Mouse (Mus musculus): Measurements from ENCODE around the gene Ppp4r3b. TPM values are rescaled to one million over a fixed set of nuclear protein-coding genes. Genes with fewer than 3 reads are reported as not detected.

Gene Ppp4r3b
- total RNA-seq (2023): 106 TPM

DNA sequence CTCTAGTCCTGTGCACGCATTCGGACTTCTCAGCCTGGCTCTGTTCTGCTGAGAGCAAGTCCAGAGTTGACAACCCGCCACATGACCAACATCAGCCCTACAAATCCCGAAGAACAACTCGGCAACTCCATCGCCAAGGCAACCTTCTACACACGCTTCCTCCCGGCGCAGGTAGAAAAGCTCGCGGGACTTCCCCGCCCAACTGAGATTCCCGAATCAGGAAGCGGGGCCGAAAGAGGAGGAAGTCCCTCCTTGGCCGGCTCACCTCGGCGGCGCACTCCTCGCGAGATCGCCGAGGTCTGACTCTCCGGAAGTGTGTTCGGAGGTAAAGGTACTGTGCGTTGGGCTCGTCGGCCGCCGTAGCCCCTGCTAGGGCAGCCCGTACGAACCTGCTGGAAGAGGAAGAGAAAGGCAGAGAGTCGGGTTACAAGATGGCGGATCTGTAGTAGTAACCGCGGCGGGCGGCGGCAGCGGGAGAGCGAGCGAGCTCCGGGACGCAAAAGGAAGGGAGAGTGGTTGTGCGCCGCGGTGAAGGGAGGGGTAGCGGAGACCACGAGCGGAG is at the start of gene Ppp4r3b:
Ppp4r3b (plus strand) TSS at position 328 of the 562 bp plus-strand sequence.

DNA sequence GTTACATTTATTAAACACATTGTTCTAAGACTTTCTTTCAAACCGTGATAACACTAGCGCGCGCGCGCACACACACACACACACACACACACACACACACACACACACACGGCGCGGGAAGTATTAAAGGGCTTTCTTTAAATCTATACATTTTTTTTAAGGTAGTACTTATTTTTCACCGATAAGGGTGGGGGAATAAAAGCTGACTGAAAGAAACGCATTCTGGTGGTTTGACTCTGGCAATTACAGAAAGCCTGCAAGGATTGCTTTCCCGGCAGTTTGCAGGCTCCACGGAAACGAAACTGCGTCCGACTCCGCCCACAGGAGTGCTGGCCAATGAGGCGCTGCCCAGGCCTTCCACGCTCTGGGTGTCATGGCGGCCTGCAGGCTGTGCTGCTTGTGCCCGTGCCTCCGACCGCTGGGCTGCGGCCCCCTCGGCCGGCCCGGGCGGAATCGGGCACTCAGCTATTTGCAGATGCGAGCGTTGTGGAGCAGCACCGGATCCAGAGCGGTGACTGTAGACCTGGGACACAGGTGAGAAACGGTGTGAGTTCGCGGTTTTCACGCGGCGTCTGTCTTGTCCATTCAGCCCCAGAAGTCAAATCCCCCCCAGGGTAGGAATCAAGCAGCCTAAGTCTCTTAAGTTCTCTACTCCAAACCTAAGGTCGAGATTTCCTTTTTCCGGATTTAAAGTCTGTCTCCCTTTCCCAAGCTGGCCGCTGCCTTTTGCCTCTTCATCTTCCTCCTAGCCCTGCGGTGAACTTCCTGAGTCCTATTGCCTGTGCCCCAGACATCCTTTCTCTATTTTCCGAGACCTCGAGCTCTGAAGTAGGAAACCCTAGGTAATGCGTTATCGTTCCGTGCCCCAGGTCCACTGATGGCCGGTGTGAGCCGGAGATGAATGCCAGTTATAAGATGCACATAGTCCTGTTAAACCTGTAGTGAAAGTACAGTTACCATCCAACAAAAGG is 42.0 kb upstream of the Ppp4r3b start, which contains the start of gene Pnpt1:
Pnpt1 (plus strand) TSS at position 360 of the 971 bp plus-strand sequence.

DNA sequence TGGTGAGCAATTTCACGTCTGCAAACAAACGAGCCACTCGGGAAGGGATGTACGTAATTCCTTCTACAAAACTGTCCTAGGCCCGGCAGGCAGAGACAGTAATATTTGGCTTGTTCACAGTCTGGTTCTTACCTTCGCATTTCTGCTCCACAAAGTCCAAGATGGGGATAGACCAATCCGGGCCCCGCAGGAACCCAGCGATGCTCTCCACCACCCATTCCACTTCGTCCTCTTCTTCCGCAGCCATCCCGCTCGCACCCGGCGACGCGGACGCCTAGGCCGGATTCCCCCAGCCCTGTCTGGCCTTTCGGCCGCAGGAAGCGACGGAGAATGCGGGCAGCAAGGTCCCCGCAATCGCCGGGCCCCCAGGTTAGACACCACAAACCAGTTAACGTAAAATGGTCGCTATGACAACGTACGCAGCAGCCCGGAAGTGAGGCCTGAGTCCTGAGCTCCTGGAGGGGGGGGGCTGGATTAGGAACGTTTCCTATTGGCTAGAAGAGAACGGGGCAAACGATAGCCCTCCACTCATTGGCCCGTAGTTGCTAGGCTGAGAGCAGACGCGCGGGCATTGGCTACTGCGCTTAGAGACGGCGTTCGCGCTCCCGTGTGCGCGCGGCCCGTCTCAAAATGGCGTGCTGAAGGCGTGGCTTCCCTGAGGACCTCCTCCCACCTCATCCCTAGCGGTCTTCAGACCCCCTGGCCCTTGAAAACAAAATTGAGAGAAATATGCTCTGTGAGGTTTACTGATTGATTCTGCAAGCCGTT is 74.4 kb downstream of the Ppp4r3b start, which contains the start of gene Cfap36:
Cfap36 (minus strand) TSS at position 527 of the 768 bp plus-strand sequence.

Other genes with a start within 250 kb of the Ppp4r3b start
- 36.8 TPM for gene Pnpt1, start 42.1 kb upstream of the Ppp4r3b start, total RNA-seq (2023)
- 22.7 TPM for gene Cfap36, start 74.5 kb downstream of the Ppp4r3b start, total RNA-seq (2023)
- 4.3 TPM for gene Ccdc88a, start 200.8 kb downstream of the Ppp4r3b start, total RNA-seq (2023)

Data from CD4-positive naive resting alpha-beta T cell, adult 57 days (primary cell).